Mouse (Mus musculus) neural tube, embryonic 13.5 days (tissue): Measurements from ENCODE around the gene Tenm2. TPM values are rescaled to one million over a fixed set of nuclear protein-coding genes. Genes with fewer than 3 reads are reported as not detected.
A peak's percentile ranks its signal among the peaks of the same experiment; 100 is the strongest.

Experiments
- ATAC-seq: fragments of 200-750 bp; cut with Nextera tagmentation; 2 replicates; pipeline ENCODE4 v1.8.0; 2017; ENCODE audit warnings: low read depth, mild to moderate bottlenecking, moderate TSS enrichment, moderate library complexity
- H3K27ac ChIP-seq: fragments of 300-500 bp; sonication (generic); replicated peaks from 2 replicates; pipeline ENCODE4 v1.5.1; 2015; ENCODE audit warnings: moderate library complexity, mild to moderate bottlenecking, inconsistent platforms
- H3K27me3 ChIP-seq: fragments of 300-500 bp; sonication (generic); 2 replicates; pipeline ENCODE4 v1.6.1; 2015; ENCODE audit warnings: mild to moderate bottlenecking, inconsistent platforms
- H3K36me3 ChIP-seq: fragments of 300-500 bp; sonication (generic); 2 replicates; pipeline ENCODE4 v1.6.1; 2015; ENCODE audit warnings: mild to moderate bottlenecking, inconsistent platforms
- H3K4me1 ChIP-seq: fragments of 300-500 bp; sonication (generic); replicated peaks from 2 replicates; pipeline ENCODE4 v1.6.1; 2015; ENCODE audit warnings: inconsistent platforms
- H3K4me2 ChIP-seq: fragments of 300-500 bp; sonication (generic); 2 replicates; pipeline ENCODE4 v1.6.1; 2015; ENCODE audit warnings: inconsistent platforms, mild to moderate bottlenecking, moderate library complexity
- H3K4me3 ChIP-seq: fragments of 300-500 bp; sonication (generic); 2 replicates; pipeline ENCODE4 v1.5.1; 2015; ENCODE audit warnings: mild to moderate bottlenecking, inconsistent platforms
- H3K9ac ChIP-seq: fragments of 300-500 bp; sonication (generic); 2 replicates; pipeline ENCODE4 v1.6.1; 2015; ENCODE audit warnings: moderate library complexity, mild to moderate bottlenecking, inconsistent platforms
- H3K9me3 ChIP-seq: fragments of 300-500 bp; sonication (generic); 2 replicates; pipeline ENCODE4 v1.6.1; 2016; ENCODE audit warnings: inconsistent platforms
- WGBS: fragments of 180-500 bp; shearing (Covaris S2); methylation state at CpG from one replicate; pipeline ENCODE4 v1.1.7; 2015; 5-methylcytosine and 5-hydroxymethylcytosine counted together
- polyA plus RNA-seq: library from polyadenylated mRNA; unstranded; fragments of >200 nt; fragmentation: Nextera tagmentation; extraction: Ambion mirVana; gene quantifications from 2 replicates; pipeline ENCODE4 v1.2.1, GENCODE M21; 2015

The Tenm2 gene
- polyA plus RNA-seq, 1 experiment from 2014 or later, result 14.2 TPM

GRCm38 (mm10) chr11:36038386-36038785 is 1197.4 kb downstream of the Tenm2 start:
- no peaks in the 10 kb centered on the region for H3K27me3 ChIP-seq
- WGBS, result 70% methylated on average over 3 of the region's 3 CpGs

GRCm38 (mm10) chr11:36037311-36037710 is 1198.5 kb downstream of the Tenm2 start:
- Histone ChIP-seq H3K36me3 (peaks cover 5% of the 10 kb centered on the region), H3K4me2 (no peak overlapping the region), H3K9me3 (no peaks in the 10 kb centered on the region), H3K4me1 (peaks cover 28% of the 10 kb centered on the region), H3K9ac (no peak overlapping the region), H3K27ac (no peak overlapping the region), H3K27me3 (no peaks in the 10 kb centered on the region), H3K4me3 (no peak overlapping the region)
- ATAC-seq, result no peak
- 72% methylated on average over 4 of the region's 4 CpGs for WGBS

More at GRCm38 (mm10) chr11:36038386-36038785, 1197.4 kb downstream of the Tenm2 start:
- Histone ChIP-seq H3K4me3 (no peak overlapping the region), H3K9ac (no peak overlapping the region), H3K4me2 (no peak overlapping the region), H3K9me3 (no peaks in the 10 kb centered on the region), H3K4me1 (peaks cover 26% of the 10 kb centered on the region), H3K27ac (no peak overlapping the region), H3K36me3 (peaks cover 5% of the 10 kb centered on the region)
- ATAC-seq, result no peak

GRCm38 (mm10) chr11:36036061-36036695 is 1199.6 kb downstream of the Tenm2 start:
- Histone ChIP-seq H3K27me3 (no peaks in the 10 kb centered on the region), H3K9ac (no peak overlapping the region), H3K9me3 (no peaks in the 10 kb centered on the region), H3K36me3 (peaks cover 5% of the 10 kb centered on the region), H3K4me1 (peaks cover 40% of the 10 kb centered on the region), H3K4me3 (no peak overlapping the region), H3K4me2 (no peak overlapping the region), H3K27ac (peak overlapping the region; percentile 62; the same call in 1 of the 2 replicates)
- peak; percentile 85 for ATAC-seq
- WGBS, result 39% methylated on average over 7 of the region's 7 CpGs

DNA sequence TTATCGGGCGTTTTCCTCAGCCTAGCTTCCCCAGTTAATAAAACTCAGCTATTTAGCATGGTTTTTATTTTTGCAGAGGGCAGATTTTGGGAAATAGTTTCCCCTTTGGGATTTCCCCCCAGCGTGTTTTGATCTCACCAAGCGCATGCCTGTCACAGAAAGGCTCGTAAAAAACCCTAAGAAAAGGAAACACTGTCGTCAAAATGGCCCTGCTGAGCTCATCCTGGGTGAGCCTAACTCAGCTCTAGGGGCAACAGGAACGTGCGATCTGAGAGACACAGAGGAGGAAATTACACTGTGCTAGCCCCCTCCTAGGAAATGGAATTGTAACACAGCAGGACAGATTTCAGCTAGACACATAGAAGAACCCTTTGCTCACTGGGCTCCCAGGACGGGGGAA is 1204.0 kb downstream of the Tenm2 start:
- Histone ChIP-seq H3K36me3 (no peaks in the 10 kb centered on the region), H3K4me3 (no peak overlapping the region), H3K9me3 (no peaks in the 10 kb centered on the region), H3K4me2 (peak overlapping the region; percentile 25; the same call in 1 of the 2 replicates), H3K9ac (no peak overlapping the region), H3K27me3 (no peaks in the 10 kb centered on the region), H3K27ac (peak overlapping the region; percentile 72), H3K4me1 (peaks cover 44% of the 10 kb centered on the region)
- 15% methylated on average over 9 of the region's 9 CpGs for WGBS
- peak; percentile 56; the same call in 1 of the 2 replicates for ATAC-seq

DNA sequence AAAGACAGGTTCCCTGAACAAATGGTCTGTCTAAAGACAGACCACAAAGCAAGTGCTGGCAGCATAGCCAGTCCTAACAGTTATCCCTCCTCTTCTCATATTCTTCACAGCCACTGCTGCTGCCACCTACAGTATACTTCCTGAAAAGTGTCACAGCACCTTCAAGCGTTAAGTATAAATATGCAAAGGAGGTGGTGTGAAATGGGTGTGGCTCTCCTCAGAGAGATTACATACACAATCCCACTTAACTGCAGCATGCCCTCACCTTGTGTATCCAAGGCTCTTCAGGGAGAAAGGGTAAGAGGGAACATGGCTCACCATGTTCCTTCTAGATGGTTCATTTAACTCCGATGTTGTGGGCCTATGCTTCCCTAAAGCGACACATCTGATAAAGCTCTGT is 1215.8 kb downstream of the Tenm2 start:
- Histone ChIP-seq H3K36me3 (peaks cover 24% of the 10 kb centered on the region), H3K4me1 (no peaks in the 10 kb centered on the region), H3K27ac (no peak overlapping the region), H3K9ac (no peak overlapping the region), H3K27me3 (no peaks in the 10 kb centered on the region), H3K4me3 (no peak overlapping the region), H3K9me3 (peaks cover 12% of the 10 kb centered on the region; the same call in 1 of the 2 replicates), H3K4me2 (no peak overlapping the region)
- no peak for ATAC-seq
- WGBS, result 75% methylated on average over 3 of the region's 3 CpGs

DNA sequence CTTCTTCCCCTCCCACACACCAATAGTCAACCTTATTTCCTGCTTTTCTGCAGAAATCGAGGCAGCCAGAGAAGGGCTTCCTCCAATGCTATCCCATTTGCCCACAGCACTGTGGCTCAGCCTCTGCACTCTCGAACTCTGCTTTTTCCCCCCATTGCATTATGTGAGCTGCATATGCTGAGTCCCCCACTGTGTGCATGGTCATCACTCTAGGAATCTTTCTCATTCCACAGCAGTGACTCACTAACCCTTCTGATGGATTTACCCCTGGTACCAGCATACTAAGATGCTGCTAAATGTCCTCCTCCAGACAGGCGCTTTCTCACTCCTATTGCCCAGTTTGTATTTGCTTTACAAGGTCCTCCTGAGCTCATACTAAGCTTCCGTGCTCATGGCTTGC is 1222.6 kb downstream of the Tenm2 start:
- H3K9me3 ChIP-seq, result no peaks in the 10 kb centered on the region
- no peaks in the 10 kb centered on the region; the same call in 1 of the 2 replicates for H3K27me3 ChIP-seq
- H3K9ac ChIP-seq, result no peak overlapping the region
- 88% methylated on average over 4 of the region's 4 CpGs for WGBS
- H3K36me3 ChIP-seq, result peaks cover 9% of the 10 kb centered on the region
- H3K4me3 ChIP-seq, result no peak overlapping the region
- no peak for ATAC-seq
- H3K4me1 ChIP-seq, result peaks cover 18% of the 10 kb centered on the region
- H3K4me2 ChIP-seq, result no peak overlapping the region
- no peak overlapping the region for H3K27ac ChIP-seq

DNA sequence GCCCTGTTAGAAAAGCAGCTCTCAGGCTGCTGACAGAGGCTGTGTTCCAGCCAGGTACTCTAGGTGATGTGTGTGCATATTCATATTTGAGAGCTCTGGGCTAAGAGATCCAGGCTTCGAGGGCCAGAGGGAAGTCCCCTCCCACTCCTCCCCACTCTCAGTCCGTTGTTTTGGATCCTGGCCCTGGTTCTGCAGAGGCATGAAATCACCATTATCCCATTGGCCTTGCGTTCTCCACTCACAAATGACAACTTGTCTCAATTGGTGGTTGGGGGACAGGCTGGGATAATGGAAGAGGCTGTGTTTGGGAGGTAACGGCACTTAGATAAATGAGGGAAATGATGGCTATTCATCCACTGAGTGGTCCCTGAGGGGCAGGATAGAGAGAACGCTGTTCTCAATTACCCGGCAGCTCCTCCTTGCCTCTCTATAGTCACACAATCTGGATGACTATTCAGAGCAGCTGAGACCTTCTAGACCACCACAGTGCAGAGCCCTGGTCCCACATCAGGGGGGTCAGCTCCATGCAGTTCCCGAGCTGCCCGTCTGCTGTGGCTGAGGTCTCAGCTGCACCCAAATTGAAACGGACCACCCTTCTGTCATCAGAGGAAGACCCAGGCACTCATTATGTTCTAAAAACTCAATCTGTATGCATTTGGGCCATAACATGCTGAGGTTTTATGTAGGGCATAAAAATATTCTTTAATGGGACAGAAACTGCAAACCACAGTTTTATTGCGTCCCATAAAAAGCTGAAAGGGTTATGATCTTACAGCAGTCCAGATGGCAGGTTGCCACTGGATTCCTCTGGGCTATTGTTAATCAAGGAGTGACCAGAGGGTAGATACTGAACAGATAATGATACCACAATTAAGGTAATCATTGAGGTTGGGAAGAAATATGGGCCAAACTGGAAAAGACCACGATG is 1226.2 kb downstream of the Tenm2 start:
- no peaks in the 10 kb centered on the region; the same call in 1 of the 2 replicates for H3K27me3 ChIP-seq
- H3K4me1 ChIP-seq, result peaks cover 18% of the 10 kb centered on the region
- peaks cover 16% of the 10 kb centered on the region for H3K36me3 ChIP-seq
- no peak overlapping the region for H3K9ac ChIP-seq
- peak; percentile 88 for ATAC-seq
- no peaks in the 10 kb centered on the region for H3K9me3 ChIP-seq
- no peak overlapping the region for H3K4me2 ChIP-seq
- H3K27ac ChIP-seq, result peak overlapping the region; percentile 64
- no peak overlapping the region for H3K4me3 ChIP-seq
- 10% methylated on average over 11 of the region's 11 CpGs for WGBS

- Histone ChIP-seq H3K36me3 (peaks cover 4% of the 10 kb centered on the region), H3K27ac (no peak overlapping the region), H3K9me3 (no peaks in the 10 kb centered on the region), H3K9ac (no peak overlapping the region), H3K4me1 (peaks cover 29% of the 10 kb centered on the region), H3K27me3 (peaks cover 17% of the 10 kb centered on the region), H3K4me3 (no peak overlapping the region), H3K4me2 (no peak overlapping the region)
- 53% methylated on average over 4 of the region's 4 CpGs for WGBS
- ATAC-seq, result no peak
These were observed 1232.9 kb downstream of the Tenm2 start for GRCm38 (mm10) chr11:36002900-36003299.

DNA sequence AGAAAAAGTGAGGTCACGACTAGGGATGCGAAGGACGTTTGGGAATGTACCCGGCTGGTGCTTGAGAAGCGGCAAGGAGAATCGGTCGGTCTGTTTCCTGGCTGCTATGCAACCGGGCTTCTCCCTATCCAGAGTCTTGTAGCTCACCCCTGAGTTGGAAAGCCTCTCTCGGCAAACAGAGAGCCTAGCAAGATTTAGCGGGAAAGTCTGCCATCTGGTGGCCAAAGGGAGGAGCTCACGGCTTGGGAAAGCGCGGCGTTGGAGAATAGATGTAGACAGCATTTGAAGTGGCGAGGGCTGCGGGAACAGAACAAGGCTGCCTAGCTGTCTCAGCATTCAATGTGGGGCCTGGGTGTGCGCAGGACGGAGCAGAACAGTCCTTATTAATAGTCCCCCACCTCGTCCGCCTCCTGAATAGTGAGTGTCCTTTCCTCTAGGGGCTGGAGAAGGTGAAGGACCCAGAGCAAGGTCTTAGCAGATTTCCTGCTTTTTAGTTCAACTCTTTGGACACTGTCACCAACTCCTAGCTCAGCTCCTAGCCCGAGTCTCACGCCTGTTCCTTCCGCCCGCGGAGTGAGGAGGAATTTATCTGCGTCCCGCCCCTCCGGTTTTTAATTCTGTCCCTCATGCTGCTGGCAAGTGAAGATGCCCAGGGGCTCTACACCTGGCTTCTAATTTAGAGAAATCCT is 1234.3 kb downstream of the Tenm2 start:
- WGBS, result 4% methylated on average over 28 of the region's 28 CpGs
- Histone ChIP-seq H3K9ac (peak overlapping the region; percentile 41; the same call in 1 of the 2 replicates), H3K4me2 (peak overlapping the region; percentile 45), H3K9me3 (no peaks in the 10 kb centered on the region), H3K4me3 (peak overlapping the region; percentile 9; the same call in 1 of the 2 replicates), H3K27me3 (peaks cover 17% of the 10 kb centered on the region), H3K4me1 (peaks cover 29% of the 10 kb centered on the region), H3K36me3 (no peaks in the 10 kb centered on the region), H3K27ac (no peak overlapping the region)
- peak; percentile 81 for ATAC-seq

- Histone ChIP-seq H3K4me2 (peak overlapping the region; percentile 45), H3K27ac (no peak overlapping the region), H3K27me3 (peaks cover 17% of the 10 kb centered on the region), H3K36me3 (no peaks in the 10 kb centered on the region), H3K4me1 (peaks cover 29% of the 10 kb centered on the region), H3K9ac (no peak overlapping the region), H3K4me3 (peak overlapping the region; percentile 9; the same call in 1 of the 2 replicates), H3K9me3 (no peaks in the 10 kb centered on the region)
- WGBS, result 2% methylated on average over 10 of the region's 10 CpGs
- peak; percentile 57; the same call in 1 of the 2 replicates for ATAC-seq
These were observed 1235.0 kb downstream of the Tenm2 start for GRCm38 (mm10) chr11:36000585-36001281.

GRCm38 (mm10) chr11:36000038-36000437 is 1235.7 kb downstream of the Tenm2 start:
- H3K27ac ChIP-seq, result 0 out of 2 replicates have a peak overlapping the region, but pooled peaks have one; percentile 18
- H3K9ac ChIP-seq, result peak overlapping the region; percentile 31; the same call in 1 of the 2 replicates
- no peaks in the 10 kb centered on the region for H3K9me3 ChIP-seq
- ATAC-seq, result peak; percentile 28; the same call in 1 of the 2 replicates
- peaks cover 29% of the 10 kb centered on the region for H3K4me1 ChIP-seq
- H3K4me2 ChIP-seq, result peak overlapping the region; percentile 21; the same call in 1 of the 2 replicates
- no peaks in the 10 kb centered on the region for H3K36me3 ChIP-seq
- H3K27me3 ChIP-seq, result peaks cover 17% of the 10 kb centered on the region
- 6% methylated on average over 4 of the region's 4 CpGs for WGBS
- H3K4me3 ChIP-seq, result no peak overlapping the region
